14 mouse cellular contexts compared by ENCODE assay signal in the genomic region with DNA sequence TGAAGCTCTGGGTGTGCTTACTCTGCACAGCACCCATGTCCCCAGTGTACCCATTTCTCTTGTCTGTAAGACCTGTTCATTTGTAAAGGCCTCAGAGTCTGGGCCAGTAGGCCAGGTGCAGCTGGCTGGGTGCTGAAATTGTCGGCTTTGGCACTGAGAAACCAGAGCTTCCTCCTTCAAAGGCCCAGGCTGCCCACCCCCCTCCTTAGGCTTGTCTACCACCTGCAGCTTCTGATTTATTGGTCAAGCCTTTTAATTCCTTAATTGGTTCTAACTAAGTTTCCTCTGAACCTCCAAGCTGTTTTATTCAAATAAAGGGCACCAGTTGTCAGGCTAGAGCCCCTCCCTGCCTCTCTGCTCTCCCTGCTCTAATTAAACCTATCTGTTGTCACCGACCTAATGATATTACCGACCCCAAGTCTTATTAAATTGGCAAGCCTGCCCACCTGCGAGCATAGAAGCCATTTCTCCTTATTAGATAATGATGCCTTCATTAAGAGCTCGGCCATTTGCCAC. TPM values are rescaled to one million over a fixed set of nuclear protein-coding genes. Genes with fewer than 3 reads are reported as not detected.
"Had no signal": no experiment of that assay in that cellular context is flagged by ENCODE, and none has a peak within 500 bp of the region (broad histone marks: within the 10 kb centered on the region; RNA-seq: fewer than 3 reads in every experiment).

No protein-coding gene starts in this region.

- H3K36me3 ChIP-seq: limb, embryonic 12.5 days; liver, embryonic 13.5 days; lung, embryonic 15.5 days; midbrain, embryonic 12.5 days had no signal

- DNase-seq: kidney, adult 8-10 months; kidney, postnatal 36 days; layer of hippocampus, postnatal 36 days; liver; liver, embryonic 13.5 days; liver, postnatal 0 days; thymus, postnatal 4 days had no signal

- ATAC-seq: liver, postnatal 0 days had no signal

- H3K9ac ChIP-seq: limb, embryonic 12.5 days; liver, embryonic 13.5 days; liver, postnatal 0 days; lung, embryonic 15.5 days; midbrain, embryonic 12.5 days; neural tube, embryonic 12.5 days had no signal

- H3K27ac ChIP-seq: limb, embryonic 12.5 days; liver, embryonic 13.5 days; lung, embryonic 15.5 days; midbrain, embryonic 12.5 days; neural tube, embryonic 12.5 days; stomach, postnatal 0 days had no signal

- H3K9me3 ChIP-seq: limb, embryonic 12.5 days; liver, embryonic 13.5 days; lung, embryonic 15.5 days; midbrain, embryonic 12.5 days; neural tube, embryonic 12.5 days had no signal

- H3K4me3 ChIP-seq: limb, embryonic 12.5 days; liver, embryonic 13.5 days; lung, embryonic 15.5 days; midbrain, embryonic 12.5 days; myocyte; neural tube, embryonic 12.5 days had no signal

- H3K4me2 ChIP-seq: limb, embryonic 12.5 days; liver, embryonic 13.5 days; lung, embryonic 15.5 days; midbrain, embryonic 12.5 days; neural tube, embryonic 12.5 days had no signal

RNA-seq across cellular contexts. Expression of a gene that starts 5.0 kb away (rescaled TPM):
- total RNA-seq: megakaryocyte-erythroid progenitor cell, adult 5-6 weeks had no signal
- polyA plus RNA-seq: liver, postnatal 0 days; myocyte had no signal
